Mouse (Mus musculus) MEL (cell line): ENCODE results near the gene Babam2. TPM values are rescaled to one million over a fixed set of nuclear protein-coding genes. Genes with fewer than 3 reads are reported as not detected.
A peak's percentile ranks its signal among the peaks of the same experiment; 100 is the strongest.

Experiments
- DNase-seq: peaks from one replicate; pipeline ENCODE4 v3.0.0; 2011; ENCODE audit warnings: low read depth, low spot score
- H3K27ac ChIP-seq: 2 replicates; pipeline ENCODE4 v1.5.1; 2012; ENCODE audit warnings: low read depth, mild to moderate bottlenecking, control low read depth, low read length, moderate library complexity; ENCODE audit not compliant: control insufficient read depth
- H3K27me3 ChIP-seq, 2 experiments: fragments of 150-350 bp in 1 of 2; sonication (generic) in 1 of 2; 2 replicates each; pipeline ENCODE4 v1.6.1; 2012; ENCODE audit warnings: low read length in 2 of 2, mild to moderate bottlenecking in 2 of 2, improper control_type of control experiment in 1 of 2, moderate library complexity in 1 of 2; ENCODE audit not compliant: insufficient read depth in 2 of 2, control insufficient read depth in 1 of 2
- H3K36me3 ChIP-seq, 2 experiments: 2 replicates each; pipeline ENCODE4 v1.6.1; 2012 to 2014; ENCODE audit warnings: low read length in 2 of 2, improper control_type of control experiment in 1 of 2, inconsistent platforms in 1 of 2, mild to moderate bottlenecking in 1 of 2; ENCODE audit not compliant: insufficient read depth in 2 of 2, control insufficient read depth in 1 of 2
- H3K4me1 ChIP-seq, 2 experiments: fragments of 150-350 bp in 1 of 2; sonication (generic) in 1 of 2; 2 replicates each; pipeline ENCODE4 v1.6.1; 2012; ENCODE audit warnings: low read length in 2 of 2, improper control_type of control experiment in 1 of 2, mild to moderate bottlenecking in 1 of 2; ENCODE audit not compliant: insufficient read depth in 2 of 2, control insufficient read depth in 1 of 2
- H3K4me3 ChIP-seq, 2 experiments: fragments of 150-350 bp in 1 of 2; sonication (generic) in 1 of 2; 2 replicates each; pipeline ENCODE4 v1.5.1; 2012; ENCODE audit warnings: low read depth in 2 of 2, low read length in 2 of 2, mild to moderate bottlenecking in 2 of 2, moderate library complexity in 2 of 2, control low read depth in 1 of 2, improper control_type of control experiment in 1 of 2; ENCODE audit not compliant: control insufficient read depth in 1 of 2, insufficient read depth in 1 of 2
- H3K79me2 ChIP-seq: 2 replicates; pipeline ENCODE4 v1.6.1; 2012; ENCODE audit warnings: mild to moderate bottlenecking, low read length, moderate library complexity; ENCODE audit not compliant: control insufficient read depth, poor library complexity, insufficient read depth
- H3K9ac ChIP-seq: 2 replicates; pipeline ENCODE4 v1.6.1; 2012; ENCODE audit warnings: low read depth, mild to moderate bottlenecking, control low read depth, low read length, moderate library complexity; ENCODE audit not compliant: control insufficient read depth, poor library complexity, severe bottlenecking
- H3K9me3 ChIP-seq: fragments of 150-350 bp; sonication (generic); replicated peaks from 2 replicates; pipeline ENCODE4 v1.6.1; 2012; ENCODE audit warnings: mild to moderate bottlenecking, low read length, improper control_type of control experiment, moderate library complexity; ENCODE audit not compliant: insufficient read depth
- BHLHE40 ChIP-seq: IDR thresholded peaks from 2 replicates; pipeline ENCODE4 v1.6.1; 2012; ENCODE audit warnings: low read depth, mild to moderate bottlenecking, inconsistent platforms, low read length, improper control_type of control experiment, borderline replicate concordance
- CHD1 ChIP-seq: IDR thresholded peaks from 2 replicates; pipeline ENCODE4 v1.6.1; 2012; ENCODE audit warnings: low read depth, mild to moderate bottlenecking, inconsistent platforms, low read length, improper control_type of control experiment
- CHD2 ChIP-seq: IDR thresholded peaks from 2 replicates; pipeline ENCODE4 v1.6.1; 2011; ENCODE audit warnings: low read length, improper control_type of control experiment
- EP300 ChIP-seq, 2 experiments: IDR thresholded peaks; 2 replicates each; pipeline ENCODE4 v1.6.1; 2011; ENCODE audit warnings: improper control_type of control experiment in 2 of 2, low read length in 2 of 2, low read depth in 1 of 2, mild to moderate bottlenecking in 1 of 2
- GATA1 ChIP-seq: IDR thresholded peaks from 2 replicates; pipeline ENCODE4 v1.6.1; 2011; ENCODE audit warnings: low read depth, low read length, improper control_type of control experiment
- JUND ChIP-seq: IDR thresholded peaks from 2 replicates; pipeline ENCODE4 v1.6.1; 2011; ENCODE audit warnings: low read depth, mild to moderate bottlenecking, improper control_type of control experiment, low read length
- KAT2A ChIP-seq: conservative IDR thresholded peaks from 2 replicates; pipeline ENCODE4 v1.6.1; 2012; ENCODE audit warnings: low read depth, low read length, improper control_type of control experiment, inconsistent platforms
- MAFK ChIP-seq: IDR thresholded peaks from 2 replicates; pipeline ENCODE4 v1.6.1; 2011; ENCODE audit warnings: low read depth, mild to moderate bottlenecking, low read length, improper control_type of control experiment, borderline replicate concordance
- MAX ChIP-seq: IDR thresholded peaks from 2 replicates; pipeline ENCODE4 v1.6.1; 2011; ENCODE audit warnings: low read length, improper control_type of control experiment
- MAZ ChIP-seq: IDR thresholded peaks from 2 replicates; pipeline ENCODE4 v1.6.1; 2012; ENCODE audit warnings: low read depth, mild to moderate bottlenecking, inconsistent platforms, low read length, improper control_type of control experiment
- MEF2A ChIP-seq: IDR thresholded peaks from 2 replicates; pipeline ENCODE4 v1.6.1; 2014; ENCODE audit warnings: low read depth, mild to moderate bottlenecking, inconsistent platforms, low read length, improper control_type of control experiment; ENCODE audit not compliant: poor library complexity, insufficient replicate concordance, severe bottlenecking; ENCODE audit errors: extremely low read depth
- MXI1 ChIP-seq: IDR thresholded peaks from 2 replicates; pipeline ENCODE4 v1.6.1; 2011; ENCODE audit warnings: mild to moderate bottlenecking, low read depth, low read length, improper control_type of control experiment
- MYB ChIP-seq: IDR thresholded peaks from 2 replicates; pipeline ENCODE4 v1.6.1; 2011; ENCODE audit warnings: mild to moderate bottlenecking, low read depth, low read length, improper control_type of control experiment
- MYC ChIP-seq: IDR thresholded peaks from 2 replicates; pipeline ENCODE4 v1.6.1; 2011; ENCODE audit warnings: low read depth, mild to moderate bottlenecking, low read length, improper control_type of control experiment, moderate library complexity
- NRF1 ChIP-seq: IDR thresholded peaks from 2 replicates; pipeline ENCODE4 v1.6.1; 2014; ENCODE audit warnings: low read depth, mild to moderate bottlenecking, inconsistent platforms, low read length, improper control_type of control experiment, moderate library complexity; ENCODE audit not compliant: poor library complexity, insufficient read depth, severe bottlenecking
- POLR2A ChIP-seq, 2 experiments: IDR thresholded peaks; 2 replicates each; pipeline ENCODE4 v1.6.1; 2011 to 2012; ENCODE audit warnings: low read length in 2 of 2, mild to moderate bottlenecking in 2 of 2, control low read depth in 1 of 2, improper control_type of control experiment in 1 of 2, low read depth in 1 of 2, moderate library complexity in 1 of 2; ENCODE audit not compliant: control insufficient read depth in 1 of 2, insufficient read depth in 1 of 2, poor library complexity in 1 of 2
- POLR2AphosphoS2 ChIP-seq: IDR thresholded peaks from 2 replicates; pipeline ENCODE4 v1.6.1; 2011; ENCODE audit warnings: low read length, improper control_type of control experiment
- POLR2AphosphoS5 ChIP-seq: IDR thresholded peaks from 2 replicates; pipeline ENCODE4 v1.6.1; 2012; ENCODE audit warnings: low read depth, borderline replicate concordance, mild to moderate bottlenecking, inconsistent platforms, low read length, moderate library complexity, mixed read lengths
- RAD21 ChIP-seq: IDR thresholded peaks from 2 replicates; pipeline ENCODE4 v1.6.1; 2011; ENCODE audit warnings: mild to moderate bottlenecking, low read depth, low read length, improper control_type of control experiment
- RCOR1 ChIP-seq: IDR thresholded peaks from 2 replicates; pipeline ENCODE4 v1.6.1; 2012; ENCODE audit warnings: low read depth, mild to moderate bottlenecking, inconsistent platforms, low read length, improper control_type of control experiment
- SMC3 ChIP-seq: IDR thresholded peaks from 2 replicates; pipeline ENCODE4 v1.6.1; 2011; ENCODE audit warnings: low read depth, low read length, improper control_type of control experiment
- TCF12 ChIP-seq: IDR thresholded peaks from 2 replicates; pipeline ENCODE4 v1.6.1; 2014; ENCODE audit warnings: low read depth, mild to moderate bottlenecking, inconsistent platforms, low read length, improper control_type of control experiment, moderate library complexity
- USF1 ChIP-seq: IDR thresholded peaks from 2 replicates; pipeline ENCODE4 v1.6.1; 2014; ENCODE audit warnings: low read depth, mild to moderate bottlenecking, inconsistent platforms, low read length, improper control_type of control experiment, moderate library complexity
- USF2 ChIP-seq, 2 experiments: IDR thresholded peaks; 2 replicates each; pipeline ENCODE4 v1.6.1; 2011 to 2012; ENCODE audit warnings: improper control_type of control experiment in 2 of 2, low read length in 2 of 2, borderline replicate concordance in 1 of 2, inconsistent platforms in 1 of 2, low read depth in 1 of 2, mild to moderate bottlenecking in 1 of 2; ENCODE audit not compliant: insufficient read depth in 1 of 2
- ZKSCAN1 ChIP-seq: IDR thresholded peaks from 2 replicates; pipeline ENCODE4 v1.6.1; 2012; ENCODE audit warnings: low read depth, mild to moderate bottlenecking, inconsistent platforms, low read length, improper control_type of control experiment, moderate library complexity
- ZMIZ1 ChIP-seq: IDR thresholded peaks from 2 replicates; pipeline ENCODE4 v1.6.1; 2012; ENCODE audit warnings: low read depth, mild to moderate bottlenecking, inconsistent platforms, low read length, improper control_type of control experiment, moderate library complexity
- polyA plus RNA-seq, 2 experiments: library from polyadenylated mRNA; stranded (reverse) in 1 of 2; unstranded in 1 of 2; fragments of >175 nt in 1 of 2; fragments of >200 nt in 1 of 2; gene quantifications; 2 replicates each; pipeline versions ENCODE4 v1.2.1 to v1.2.4; 2012; ENCODE audit warnings: low replicate concordance in 2 of 2, low read depth in 1 of 2; ENCODE audit not compliant: insufficient read length in 2 of 2, insufficient read depth in 1 of 2, missing spikeins in 1 of 2
- total RNA-seq: library from RNA; depleted of rRNA; stranded (reverse); fragments of 300-350 nt; gene quantifications from 2 replicates; pipeline ENCODE4 v1.2.3, GENCODE M21; 2012

Babam2 gene
- total and polyA plus RNA-seq, 3 experiments: 43.3 to 86.6 TPM; not detected in 1

- H3K36me3 ChIP-seq: peaks cover 0 to 27% of the 10 kb centered on the region in 2 experiments; a peak in 2 of 4 replicates
- TF ChIP-seq SMC3 (no peak), RCOR1 (no peak), POLR2AphosphoS2 (no peak), USF2 (IDR thresholded peaks at IDR 0.05; ENCODE audit: borderline replicate concordance in 1 of 2, insufficient read depth in 1 of 2, low read depth in 1 of 2, low read length in 2 of 2) (no peak), MEF2A (no peak), MAFK (no peak), MYC (no peak), KAT2A (no peak)
These were observed 94.9 kb downstream of the Babam2 start for GRCm38 (mm10) chr5:31792338-31792737.

GRCm38 (mm10) chr5:31792863-31793262 is 95.4 kb downstream of the Babam2 start:
- H3K4me1 ChIP-seq: peaks cover 23% of the 10 kb centered on the region in 2 experiments
- H3K27ac ChIP-seq: no peak overlapping the region
- no peaks in the 10 kb centered on the region for H3K79me2 ChIP-seq
- no peaks in the 10 kb centered on the region for H3K27me3 ChIP-seq
- H3K9me3 ChIP-seq: no peaks in the 10 kb centered on the region
- H3K36me3 ChIP-seq: peaks cover 0 to 32% of the 10 kb centered on the region in 2 experiments; a peak in 2 of 4 replicates
- TF ChIP-seq NRF1: no peak
- no peak for TF ChIP-seq POLR2AphosphoS5
- TF ChIP-seq, all 39 proteins: peak for 0
- DNase-seq: no peak
- Histone ChIP-seq H3K9ac (no peak overlapping the region), H3K4me3 (no peak overlapping the region)

More at GRCm38 (mm10) chr5:31792338-31792737, 94.9 kb downstream of the Babam2 start:
- Histone ChIP-seq H3K9ac (no peak overlapping the region), H3K27ac (no peak overlapping the region), H3K9me3 (no peaks in the 10 kb centered on the region), H3K4me1 (peaks cover 18 to 23% of the 10 kb centered on the region in 2 experiments), H3K79me2 (no peaks in the 10 kb centered on the region), H3K27me3 (no peaks in the 10 kb centered on the region), H3K4me3 (no peak overlapping the region)
- no peak for DNase-seq

GRCm38 (mm10) chr5:31795414-31795813 is 97.9 kb downstream of the Babam2 start:
- Histone ChIP-seq H3K9ac (no peak overlapping the region), H3K36me3 (peaks cover 0 to 50% of the 10 kb centered on the region in 2 experiments; a peak in 2 of 4 replicates), H3K27me3 (no peaks in the 10 kb centered on the region), H3K27ac (peak overlapping the region; percentile 9), H3K79me2 (no peaks in the 10 kb centered on the region), H3K4me3 (no peak overlapping the region), H3K4me1 (peaks cover 29 to 42% of the 10 kb centered on the region in 2 experiments), H3K9me3 (no peaks in the 10 kb centered on the region)
- peak; percentile 36 for DNase-seq
- TF ChIP-seq MYB: no peak
- no peak for TF ChIP-seq MAX
- TF ChIP-seq BHLHE40: no peak
- TF ChIP-seq EP300 (IDR thresholded peaks at IDR 0.05; ENCODE audit: low read depth in 1 of 2, low read length in 2 of 2): peak; percentile 49 to 58; a peak in 3 of 4 replicates
- TF ChIP-seq MXI1: no peak
- no peak for TF ChIP-seq USF2 (IDR thresholded peaks at IDR 0.05; ENCODE audit: borderline replicate concordance in 1 of 2, insufficient read depth in 1 of 2, low read depth in 1 of 2, low read length in 2 of 2)
- TF ChIP-seq POLR2A (IDR thresholded peaks at IDR 0.05; ENCODE audit: control insufficient read depth in 1 of 2, insufficient read depth in 1 of 2, low read depth in 1 of 2, low read length in 2 of 2, poor library complexity in 1 of 2): no peak
- TF ChIP-seq TCF12: 0 out of 2 replicates have a peak, but pooled peaks have one; percentile 38
- TF ChIP-seq ZMIZ1: no peak
- no peak for TF ChIP-seq JUND
- TF ChIP-seq RAD21: no peak
- TF ChIP-seq USF1: no peak
- TF ChIP-seq CHD1: no peak
- no peak for TF ChIP-seq ZKSCAN1
- TF ChIP-seq GATA1: peak; percentile 75
- TF ChIP-seq MAZ: no peak
- TF ChIP-seq CHD2: no peak
